Mouse (Mus musculus): ENCODE data around the gene Vsx1.

The Vsx1 gene

GRCm38 (mm10) chr2:150667065-150667819 lies 21.9 kb downstream of the Vsx1 start:
- DNase-seq = peak; percentile 49

GRCm38 (mm10) chr2:150666723-150667064 lies 22.5 kb downstream of the Vsx1 start:
- DNase-seq = no peak

- DNase-seq = no peak
Measured at GRCm38 (mm10) chr2:150665534-150666451, 23.4 kb downstream of the Vsx1 start.

- DNase-seq = no peak
Measured at GRCm38 (mm10) chr2:150665006-150665405, 24.2 kb downstream of the Vsx1 start.

GRCm38 (mm10) chr2:150664152-150664920 lies 24.8 kb downstream of the Vsx1 start:
- no peak for DNase-seq

GRCm38 (mm10) chr2:150663255-150663654 lies 25.9 kb downstream of the Vsx1 start:
- DNase-seq = no peak

- no peak for DNase-seq
Measured at GRCm38 (mm10) chr2:150662007-150662406, 27.2 kb downstream of the Vsx1 start.

- DNase-seq = no peak
Measured at GRCm38 (mm10) chr2:150660668-150661451, 28.3 kb downstream of the Vsx1 start.

GRCm38 (mm10) chr2:150660049-150660448 lies 29.1 kb downstream of the Vsx1 start:
- no peak for DNase-seq

GRCm38 (mm10) chr2:150656975-150657768 lies 32.0 kb downstream of the Vsx1 start:
- DNase-seq = peak; percentile 38

- no peak for DNase-seq
Measured at GRCm38 (mm10) chr2:150656112-150656511, 33.0 kb downstream of the Vsx1 start.

- DNase-seq = no peak
Measured at GRCm38 (mm10) chr2:150655290-150655689, 33.9 kb downstream of the Vsx1 start.

- no peak for DNase-seq
Measured at GRCm38 (mm10) chr2:150654814-150655213, 34.3 kb downstream of the Vsx1 start.

- DNase-seq = no peak
Measured at GRCm38 (mm10) chr2:150651366-150651765, 37.8 kb downstream of the Vsx1 start.

- DNase-seq = peak; percentile 57
Measured at GRCm38 (mm10) chr2:150650511-150651074, 38.6 kb downstream of the Vsx1 start.

- no peak for DNase-seq
Measured at GRCm38 (mm10) chr2:150648300-150648895, 40.8 kb downstream of the Vsx1 start.

- no peak for DNase-seq
Measured at GRCm38 (mm10) chr2:150647681-150648299, 41.4 kb downstream of the Vsx1 start.

GRCm38 (mm10) chr2:150646411-150647121 lies 42.6 kb downstream of the Vsx1 start:
- DNase-seq = no peak

GRCm38 (mm10) chr2:150645225-150645624 lies 43.9 kb downstream of the Vsx1 start:
- DNase-seq = no peak

Data from embryo, embryonic 11 days (tissue).